Comparison of ENCODE assay signal across 17 mouse cellular contexts in genomic region chr16:25948067-25948466, GRCm38 (mm10).
"Had no signal": no experiment of that assay in that cellular context is flagged by ENCODE, and none has a peak within 500 bp of the region (broad histone marks: within the 10 kb centered on the region; RNA-seq: fewer than 3 reads in every experiment).

No protein-coding gene starts in this region.

- H3K9me3 ChIP-seq: kidney, embryonic 15.5 days; limb, embryonic 12.5 days; limb, embryonic 15.5 days; liver, embryonic 15.5 days had no signal

- H3K9ac ChIP-seq: kidney, embryonic 15.5 days; limb, embryonic 12.5 days; limb, embryonic 15.5 days; liver, embryonic 15.5 days; lung, embryonic 14.5 days had no signal

- H3K27ac ChIP-seq: kidney, embryonic 15.5 days; limb, embryonic 12.5 days; limb, embryonic 15.5 days; liver, embryonic 15.5 days; macrophage had no signal

- H3K27me3 ChIP-seq: kidney, embryonic 15.5 days; limb, embryonic 12.5 days; limb, embryonic 15.5 days; liver, embryonic 15.5 days had no signal

- ATAC-seq: intestine, postnatal 0 days; lung, postnatal 0 days had no signal

- H3K4me3 ChIP-seq: kidney, embryonic 15.5 days; limb, embryonic 12.5 days; limb, embryonic 15.5 days; liver, embryonic 15.5 days had no signal

- H3K4me2 ChIP-seq: kidney, embryonic 15.5 days; limb, embryonic 12.5 days; limb, embryonic 15.5 days; liver, embryonic 15.5 days; lung, embryonic 14.5 days; midbrain, embryonic 11.5 days had no signal

- DNase-seq: kidney, adult 8-10 months; kidney, postnatal 14 days; kidney, postnatal 4 days; left cerebral cortex, postnatal 4 days; lung, embryonic 14.5 days; midbrain, embryonic 14.5 days; thymus, adult 18-20 months; thymus, postnatal 14 days; thymus, postnatal 4 days had no signal

- H3K4me1 ChIP-seq: kidney, embryonic 15.5 days; limb, embryonic 12.5 days; liver, embryonic 15.5 days had no signal

- H3K36me3 ChIP-seq: kidney, embryonic 15.5 days; limb, embryonic 12.5 days; limb, embryonic 15.5 days; liver, embryonic 15.5 days had no signal
